Mouse (Mus musculus): ENCODE measurements around the gene Scml4. TPM values are rescaled to one million over a fixed set of nuclear protein-coding genes. Genes with fewer than 3 reads are reported as not detected.

Gene Scml4
- total RNA-seq, 2 experiments from 2014 or later: 6.1 to 6.4 TPM

Other genes with a start within 250 kb of the Scml4 start
- gene Sec63, start 98.9 kb upstream of the Scml4 start, total RNA-seq (2021): 10 to 100 TPM; 57.4 to 60.0 TPM

Measured in adrenal gland, postnatal 4 days (tissue).